Mouse (Mus musculus): ENCODE data around the gene Hic2. TPM values are rescaled to one million over a fixed set of nuclear protein-coding genes. Genes with fewer than 3 reads are reported as not detected.

Gene Hic2
- total and polyA plus RNA-seq, 2 experiments from 2014 or later, result 5.1 to 13.1 TPM

GRCm38 (mm10) chr16:17309036-17309435 lies 75.7 kb downstream of the Hic2 start:
- Histone ChIP-seq H3K4me2 (ENCODE audit: low read depth, low read length) (no peak overlapping the region), H3K9ac (replicated peaks; ENCODE audit: low read length) (no peak overlapping the region), H3K36me3 (ENCODE audit: insufficient read depth, low read length) (peaks cover 72% of the 10 kb centered on the region), H3K27me3 (ENCODE audit: insufficient read depth, low read length) (no peaks in the 10 kb centered on the region), H3K4me3 (ENCODE audit: low read length) (no peak overlapping the region), H3K27ac (no peak overlapping the region), H3K4me1 (ENCODE audit: insufficient read depth, low read length) (no peaks in the 10 kb centered on the region), H3K9me3 (ENCODE audit: low read length) (no peaks in the 10 kb centered on the region)
- no peak for TF ChIP-seq CTCF (IDR thresholded peaks at IDR 0.05; ENCODE audit: low read depth)
- DNase-seq (ENCODE audit: low spot score) (no peak), ATAC-seq (no peak)
- 98% methylated on average over 10 of the region's 10 CpGs for WGBS

- Histone ChIP-seq H3K27me3 (ENCODE audit: insufficient read depth, low read length) (no peaks in the 10 kb centered on the region), H3K4me2 (ENCODE audit: low read depth, low read length) (no peak overlapping the region), H3K36me3 (ENCODE audit: insufficient read depth, low read length) (peaks cover 81% of the 10 kb centered on the region), H3K9ac (replicated peaks; ENCODE audit: low read length) (no peak overlapping the region), H3K27ac (no peak overlapping the region), H3K4me3 (ENCODE audit: low read length) (no peak overlapping the region), H3K9me3 (ENCODE audit: low read length) (no peaks in the 10 kb centered on the region), H3K4me1 (ENCODE audit: insufficient read depth, low read length) (no peaks in the 10 kb centered on the region)
- WGBS, result 93% methylated on average over 5 of the region's 5 CpGs
- no peak for TF ChIP-seq CTCF (IDR thresholded peaks at IDR 0.05; ENCODE audit: low read depth)
- no peak for ATAC-seq
- DNase-seq (ENCODE audit: low spot score), result no peak
These were observed 79.2 kb downstream of the Hic2 start for GRCm38 (mm10) chr16:17312531-17312930.

Other genes starting within 250 kb of the Hic2 start
- gene Ypel1, start 163.9 kb upstream of the Hic2 start, total RNA-seq (2014; rRNA removed), result 39.8 and 41.9 TPM in 2 replicates
- gene Ypel1, start 163.9 kb upstream of the Hic2 start, polyA plus RNA-seq (2015; fragmentation: Nextera tagmentation; extraction: Ambion mirVana), result 66.3 and 66.8 TPM in 2 replicates
- 93.7 and 98.4 TPM in 2 replicates for gene Ppil2, start 122.3 kb upstream of the Hic2 start, total RNA-seq (2014; rRNA removed)
- 102 and 106 TPM in 2 replicates for gene Ppil2, start 122.3 kb upstream of the Hic2 start, polyA plus RNA-seq (2015; fragmentation: Nextera tagmentation; extraction: Ambion mirVana)
- gene 2610318N02Rik, start 108.4 kb upstream of the Hic2 start, total RNA-seq (2014; rRNA removed), result 4.2 and 6.8 TPM in 2 replicates
- 8.2 and 9.5 TPM in 2 replicates for gene 2610318N02Rik, start 108.4 kb upstream of the Hic2 start, polyA plus RNA-seq (2015; fragmentation: Nextera tagmentation; extraction: Ambion mirVana)
- 15.3 and 20.9 TPM in 2 replicates for gene Sdf2l1, start 101.2 kb upstream of the Hic2 start, total RNA-seq (2014; rRNA removed)
- gene Sdf2l1, start 101.2 kb upstream of the Hic2 start, polyA plus RNA-seq (2015; fragmentation: Nextera tagmentation; extraction: Ambion mirVana), result 18.4 and 19.7 TPM in 2 replicates
- 72.4 and 78.5 TPM in 2 replicates for gene Ydjc, start 89.0 kb upstream of the Hic2 start, total RNA-seq (2014; rRNA removed)
- gene Ydjc, start 89.0 kb upstream of the Hic2 start, polyA plus RNA-seq (2015; fragmentation: Nextera tagmentation; extraction: Ambion mirVana), result 41.3 and 43.9 TPM in 2 replicates
- 7.2 and 8.8 TPM in 2 replicates for gene Ccdc116, start 86.3 kb upstream of the Hic2 start, total RNA-seq (2014; rRNA removed)
- 2.8 and 3.5 TPM in 2 replicates for gene Ccdc116, start 86.3 kb upstream of the Hic2 start, polyA plus RNA-seq (2015; fragmentation: Nextera tagmentation; extraction: Ambion mirVana)
- 82.7 and 93.6 TPM in 2 replicates for gene Ube2l3, start 30.9 kb upstream of the Hic2 start, total RNA-seq (2014; rRNA removed)
- gene Ube2l3, start 30.9 kb upstream of the Hic2 start, polyA plus RNA-seq (2015; fragmentation: Nextera tagmentation; extraction: Ambion mirVana), result 325 and 326 TPM in 2 replicates
- gene Rimbp3, start 25.0 kb upstream of the Hic2 start, total RNA-seq (2014; rRNA removed), result 1.9 and 4.3 TPM in 2 replicates
- gene Rimbp3, start 25.0 kb upstream of the Hic2 start, polyA plus RNA-seq (2015; fragmentation: Nextera tagmentation; extraction: Ambion mirVana), result 1.0 and 1.3 TPM in 2 replicates
- 65.0 and 76.9 TPM in 2 replicates for gene Tmem191c, start 42.5 kb downstream of the Hic2 start, total RNA-seq (2014; rRNA removed)
- 112 and 125 TPM in 2 replicates for gene Tmem191c, start 42.5 kb downstream of the Hic2 start, polyA plus RNA-seq (2015; fragmentation: Nextera tagmentation; extraction: Ambion mirVana)
- gene Serpind1, start 97.8 kb downstream of the Hic2 start, total RNA-seq (2014; rRNA removed), result 3.5 and 4.2 TPM in 2 replicates
- gene Serpind1, start 97.8 kb downstream of the Hic2 start, polyA plus RNA-seq (2015; fragmentation: Nextera tagmentation; extraction: Ambion mirVana), result 9.9 and 10.3 TPM in 2 replicates
- gene Snap29, start 172.4 kb downstream of the Hic2 start, total RNA-seq (2014; rRNA removed), result 28.1 and 30.0 TPM in 2 replicates
- gene Snap29, start 172.4 kb downstream of the Hic2 start, polyA plus RNA-seq (2015; fragmentation: Nextera tagmentation; extraction: Ambion mirVana), result 14.5 and 15.6 TPM in 2 replicates
- 111 and 154 TPM in 2 replicates for gene Pi4ka, start 172.7 kb downstream of the Hic2 start, total RNA-seq (2014; rRNA removed)
- 45.5 and 47.7 TPM in 2 replicates for gene Pi4ka, start 172.7 kb downstream of the Hic2 start, polyA plus RNA-seq (2015; fragmentation: Nextera tagmentation; extraction: Ambion mirVana)
- 74.8 and 83.1 TPM in 2 replicates for gene Crkl, start 218.4 kb downstream of the Hic2 start, total RNA-seq (2014; rRNA removed)
- gene Crkl, start 218.4 kb downstream of the Hic2 start, polyA plus RNA-seq (2015; fragmentation: Nextera tagmentation; extraction: Ambion mirVana), result 54.9 and 68.7 TPM in 2 replicates